Mouse (Mus musculus): ENCODE measurements around the gene Actl6a. TPM values are rescaled to one million over a fixed set of nuclear protein-coding genes. Genes with fewer than 3 reads are reported as not detected.
"Not testable (repeated sequence)": the region's sequence is repeated elsewhere in the genome, so short reads cannot be mapped to it uniquely, and the experiment has no call there.

Gene Actl6a
- total RNA-seq (2021) = 10 to 100 TPM; 19.2 to 20.4 TPM
- long read RNA-seq, experiment 1, transcript Actl6a-201 (14 exons, 2,010 nt) = major isoform, 7 of 14 reads
- long read RNA-seq, experiment 1, partial matches to known transcripts = 2 of 14 reads
- long read RNA-seq, experiment 1, other reads (novel, unspliced or antisense) = 5 of 14 reads
- long read RNA-seq, experiment 2, transcript Actl6a-201 (14 exons, 2,010 nt) = major isoform, 17 of 21 reads
- long read RNA-seq, experiment 2, partial matches to known transcripts = 0 of 21 reads
- long read RNA-seq, experiment 2, other reads (novel, unspliced or antisense) = 4 of 21 reads

DNA sequence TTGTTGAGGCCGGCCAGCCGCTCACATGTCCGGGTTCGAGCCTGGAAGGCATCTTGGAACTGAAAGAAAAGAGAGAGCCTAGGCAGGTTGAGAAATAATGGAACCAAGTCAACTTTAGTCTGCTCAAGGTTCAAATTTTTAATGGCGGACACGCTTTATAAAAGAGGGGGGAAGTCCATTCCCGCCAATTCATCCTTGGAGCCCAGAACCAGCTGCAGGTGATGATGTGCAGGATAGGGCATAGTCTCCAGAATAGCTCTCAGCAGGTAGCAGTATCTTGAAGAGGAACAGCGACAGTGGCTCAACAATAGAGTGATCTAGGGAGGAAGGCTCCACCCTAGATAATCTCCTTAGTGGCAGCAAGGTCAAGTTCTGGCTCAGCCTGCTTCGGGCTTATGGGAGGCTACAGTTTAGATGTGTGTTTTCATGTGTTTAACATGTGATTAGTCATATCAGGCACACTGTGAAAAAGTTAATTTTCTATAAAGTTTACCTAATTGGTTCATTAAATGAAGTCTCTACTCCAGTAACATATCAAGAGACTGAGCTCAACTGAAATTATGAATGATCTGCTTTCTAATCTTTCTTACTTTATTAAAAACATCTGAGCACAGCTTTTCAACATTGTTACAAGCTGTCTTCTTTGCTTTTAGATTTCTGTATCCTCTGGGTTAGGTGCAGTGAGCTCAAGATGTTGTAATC, at the start of gene Actl6a:
Actl6a (plus strand) TSS at position 652 of the 702 bp plus-strand sequence.
- not testable (repeated sequence) for DNase-seq (ENCODE audit: low spot score in 2 of 2); H3K27ac ChIP-seq; H3K4me3 ChIP-seq

DNA sequence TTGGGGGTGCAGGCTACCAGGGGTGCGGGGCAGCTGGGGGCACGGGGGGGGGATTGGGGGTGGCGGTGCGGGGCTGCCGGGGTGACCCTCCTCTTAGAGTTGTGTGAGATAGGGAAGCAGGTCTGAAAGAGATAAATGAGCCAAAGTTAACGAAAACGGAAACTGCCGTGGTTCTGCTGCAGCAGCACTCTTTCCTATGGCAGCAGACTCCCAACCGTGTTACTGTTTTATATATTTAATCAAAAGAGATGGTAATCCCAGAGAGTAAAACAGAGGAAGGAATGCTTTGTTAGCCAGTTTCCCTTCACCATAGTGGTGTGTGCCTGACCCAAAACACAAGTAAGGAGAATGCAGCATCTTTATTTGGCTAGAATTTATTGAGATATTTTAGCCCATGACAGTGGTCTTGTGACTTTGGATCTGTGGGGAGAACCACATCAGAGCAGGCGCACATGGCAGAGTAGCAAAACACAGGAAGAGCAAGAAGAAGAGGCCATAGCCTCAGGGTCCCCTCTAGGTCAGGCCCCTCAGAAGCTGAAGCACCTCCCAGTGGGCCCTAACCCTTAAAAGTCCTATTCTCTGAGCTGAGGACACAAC, 49.6 kb upstream of the Actl6a start:
- DNase-seq (ENCODE audit: low spot score in 2 of 2) = no peak

DNA sequence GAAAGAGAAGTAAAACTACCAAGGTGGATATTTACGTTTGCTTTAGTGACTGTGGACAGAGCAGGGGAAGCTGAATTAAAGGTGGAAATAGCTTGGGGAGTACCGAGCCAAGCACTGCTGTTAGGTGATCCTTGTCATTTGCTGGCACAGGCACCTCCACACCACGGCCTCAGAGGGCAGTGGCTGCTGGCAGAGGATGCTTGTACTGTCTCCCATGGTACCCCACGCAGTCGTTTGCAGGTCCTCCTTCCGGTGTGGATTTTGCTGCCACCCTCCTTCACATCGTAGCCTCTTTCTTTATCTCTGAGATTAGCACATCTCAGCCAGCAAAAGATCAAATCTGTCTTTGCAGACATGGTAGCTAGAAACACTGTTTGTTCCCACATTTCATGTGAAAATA, 47.7 kb upstream of the Actl6a start:
- DNase-seq (ENCODE audit: low spot score in 2 of 2) = no peak
- TF ChIP-seq CTCF (conservative IDR thresholded peaks at IDR 0.05) = no peak
- Histone ChIP-seq H3K27ac (no peak overlapping the region), H3K4me3 (no peak overlapping the region)

More for the DNA sequence above, 49.6 kb upstream of the Actl6a start:
- TF ChIP-seq CTCF (conservative IDR thresholded peaks at IDR 0.05) = no peak
- Histone ChIP-seq H3K4me3 (no peak overlapping the region), H3K27ac (no peak overlapping the region)

DNA sequence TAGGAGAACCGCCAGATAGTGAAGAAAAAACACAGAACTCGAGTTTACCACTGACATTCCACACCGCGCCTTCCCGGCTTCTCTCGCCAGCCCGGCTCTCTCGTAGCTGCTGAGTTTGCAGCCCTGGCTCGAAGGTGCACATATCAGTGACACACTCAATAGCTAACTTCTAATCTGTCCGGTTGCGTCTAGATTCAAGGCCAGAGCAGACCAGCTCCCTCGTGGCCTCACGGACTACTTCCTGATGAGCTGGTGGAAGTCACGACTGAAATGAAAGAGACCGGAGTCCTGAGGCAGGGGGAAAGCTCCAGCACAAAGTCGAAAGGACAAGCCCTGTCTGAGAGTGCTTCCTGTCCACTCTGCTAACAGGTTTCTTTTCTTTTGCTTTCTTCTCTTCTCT, 47.3 kb upstream of the Actl6a start:
- no peak for TF ChIP-seq CTCF (conservative IDR thresholded peaks at IDR 0.05)
- Histone ChIP-seq H3K4me3 (no peak overlapping the region), H3K27ac (no peak overlapping the region)
- DNase-seq (ENCODE audit: low spot score in 2 of 2) = no peak

DNA sequence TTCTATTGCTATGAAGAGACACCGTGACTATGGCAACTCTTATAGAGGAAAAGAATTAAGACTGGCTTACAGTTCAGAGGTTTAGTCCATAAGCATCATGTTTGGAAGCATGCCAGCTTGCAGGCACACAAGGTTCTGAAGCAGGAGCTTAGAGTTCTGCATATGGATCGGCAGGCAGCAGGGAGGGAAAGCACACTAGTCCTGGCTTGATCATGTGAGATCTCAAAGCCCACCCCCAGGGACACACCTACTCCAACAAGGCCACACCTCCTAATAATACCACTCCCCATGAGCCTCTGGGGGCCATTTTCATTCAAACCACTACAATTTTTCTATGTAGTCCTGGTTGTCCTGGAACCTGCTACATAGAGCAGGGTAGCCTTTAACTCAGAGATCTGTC, 46.6 kb upstream of the Actl6a start:
- no peak for DNase-seq (ENCODE audit: low spot score in 2 of 2)
- Histone ChIP-seq H3K4me3 (no peak overlapping the region), H3K27ac (no peak overlapping the region)
- TF ChIP-seq CTCF (conservative IDR thresholded peaks at IDR 0.05) = no peak

DNA sequence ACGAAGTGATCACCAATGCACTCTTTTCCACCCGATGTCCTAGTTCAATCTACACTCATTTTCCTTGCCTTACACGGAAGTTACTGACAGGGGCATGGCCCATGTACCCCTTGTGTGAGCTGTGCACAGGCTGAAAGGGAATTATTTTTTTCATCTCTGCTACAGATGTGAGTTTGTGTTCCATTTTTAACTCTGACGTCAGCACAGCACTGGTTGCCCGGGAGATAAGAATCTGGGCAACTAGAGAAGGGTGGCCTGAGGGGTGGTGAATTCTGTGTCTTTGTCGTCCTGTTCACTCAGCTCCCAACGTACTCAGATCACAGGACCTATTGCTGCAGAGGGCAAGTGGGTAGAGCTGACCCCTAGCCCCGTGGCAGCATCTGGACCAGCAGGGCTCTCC, 45.8 kb upstream of the Actl6a start:
- Histone ChIP-seq H3K4me3 (no peak overlapping the region), H3K27ac (no peak overlapping the region)
- no peak for TF ChIP-seq CTCF (conservative IDR thresholded peaks at IDR 0.05)
- peak in 1 of 2 experiments; percentile 11 for DNase-seq (ENCODE audit: low spot score in 2 of 2)

DNA sequence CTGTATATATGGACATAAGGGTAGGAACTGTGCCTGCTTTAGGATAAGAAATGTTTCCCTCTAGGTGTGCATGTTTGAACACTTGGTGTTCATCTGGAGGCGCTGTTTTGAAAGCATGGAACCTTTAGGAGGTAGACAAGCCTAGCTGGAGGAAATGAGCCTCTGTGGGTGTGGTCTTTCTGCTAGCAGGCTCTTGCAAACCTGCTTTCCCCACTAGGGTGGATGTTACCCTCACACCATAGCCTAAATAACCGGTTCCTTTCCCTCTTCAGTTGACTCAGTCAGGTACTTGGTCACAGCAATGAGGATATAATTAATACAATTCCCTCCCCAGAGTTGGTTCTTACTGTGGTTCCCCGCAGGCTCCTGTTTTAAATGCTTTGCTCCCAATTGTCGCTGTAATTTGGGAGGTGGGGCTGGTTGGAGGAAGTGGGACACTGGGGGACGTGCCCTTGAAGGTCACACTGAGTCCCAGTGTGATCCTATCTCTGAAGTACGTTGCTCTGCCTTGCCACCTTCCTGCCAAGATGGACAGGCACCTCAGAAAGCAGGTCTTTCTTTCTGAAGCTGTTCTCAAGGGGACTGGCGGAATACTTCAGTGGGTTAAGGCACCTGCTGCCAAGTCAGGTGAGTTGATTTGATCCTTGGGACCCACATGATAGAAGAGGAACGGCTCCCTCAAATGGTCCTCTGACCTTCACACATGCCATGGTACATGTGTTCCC, 45.1 kb upstream of the Actl6a start:
- DNase-seq (ENCODE audit: low spot score in 2 of 2) = no peak
- Histone ChIP-seq H3K27ac (no peak overlapping the region), H3K4me3 (no peak overlapping the region)
- no peak for TF ChIP-seq CTCF (conservative IDR thresholded peaks at IDR 0.05)

DNA sequence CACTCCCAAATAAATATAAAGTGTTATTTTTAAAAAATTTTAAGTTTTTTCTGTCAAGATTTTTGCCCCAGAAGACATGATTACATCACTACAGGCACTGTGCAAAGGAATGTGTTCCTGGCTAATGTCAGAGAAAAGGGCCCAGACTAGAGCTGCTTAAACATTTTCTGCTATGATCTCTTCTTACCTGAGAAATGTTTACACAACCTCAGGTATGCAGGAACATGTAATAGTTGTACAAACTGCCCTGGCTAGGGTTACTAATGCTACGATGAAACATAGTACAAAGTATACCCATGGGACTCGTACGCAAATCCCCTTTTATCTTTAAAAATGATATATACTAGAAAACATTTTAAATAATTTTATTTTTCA, 44.6 kb upstream of the Actl6a start:
- DNase-seq (ENCODE audit: low spot score in 2 of 2) = no peak
- no peak for TF ChIP-seq CTCF (conservative IDR thresholded peaks at IDR 0.05)
- Histone ChIP-seq H3K27ac (no peak overlapping the region), H3K4me3 (no peak overlapping the region)

DNA sequence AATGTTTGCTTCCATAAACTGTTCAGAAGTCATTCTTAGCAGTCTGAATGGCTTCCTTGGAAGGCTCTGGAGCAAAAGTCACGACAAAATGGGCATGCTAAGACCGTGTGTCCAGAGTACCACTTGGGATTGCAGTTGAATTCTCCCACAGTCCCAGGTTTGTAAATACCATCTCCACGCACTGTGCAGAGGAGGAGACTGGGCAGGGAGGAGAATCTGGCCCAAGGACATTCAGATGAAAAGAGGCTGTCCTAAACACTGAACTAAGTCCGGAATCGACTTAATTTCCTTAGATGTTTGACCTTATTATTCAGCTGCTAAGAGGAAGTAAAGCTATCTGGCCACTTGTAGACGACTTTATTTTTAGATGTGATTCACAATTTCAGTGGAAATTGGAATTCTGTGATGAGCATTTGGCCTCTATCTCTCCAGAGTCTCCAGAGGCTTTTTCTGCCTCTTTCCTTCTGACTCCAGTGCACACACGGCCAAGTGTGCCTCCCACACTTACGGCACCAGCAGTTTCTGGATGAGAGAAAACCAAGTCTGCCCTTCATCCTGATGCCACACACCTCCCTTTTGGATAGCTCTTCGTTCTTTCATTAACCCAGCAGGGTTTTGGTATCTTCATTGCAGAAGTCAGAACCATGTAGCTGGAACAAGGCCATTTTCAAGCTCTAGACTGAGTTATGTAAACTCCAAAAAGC, 37.7 kb upstream of the Actl6a start:
- DNase-seq (ENCODE audit: low spot score in 2 of 2) = no peak
- Histone ChIP-seq H3K27ac (peak overlapping the region; percentile 56), H3K4me3 (no peak overlapping the region; the same call in 1 of the 2 replicates)
- no peak for TF ChIP-seq CTCF (conservative IDR thresholded peaks at IDR 0.05)

DNA sequence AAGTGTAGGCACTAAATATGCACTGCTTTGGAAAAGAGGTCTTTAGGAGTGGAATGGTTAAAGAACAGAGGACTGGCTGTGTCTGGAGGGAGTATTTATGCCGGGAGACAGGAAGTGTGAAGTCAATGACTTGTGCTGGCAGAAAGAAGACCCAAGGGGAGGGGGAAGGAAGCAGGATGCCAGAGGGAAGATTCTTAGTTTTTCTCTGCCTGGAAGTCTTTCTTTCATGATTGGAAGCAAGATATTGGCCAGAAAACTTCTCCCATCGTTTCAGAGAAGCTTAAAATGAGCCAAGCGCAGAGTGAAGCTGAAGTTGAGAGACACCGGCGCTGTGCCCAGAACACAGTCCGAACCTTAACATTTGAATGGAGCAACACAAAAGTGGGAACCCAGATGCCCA, 36.9 kb upstream of the Actl6a start:
- peak in 1 of 2 experiments; percentile 2 for DNase-seq (ENCODE audit: low spot score in 2 of 2)
- Histone ChIP-seq H3K4me3 (peak overlapping the region; percentile 34; the same call in 1 of the 2 replicates), H3K27ac (peak overlapping the region; percentile 56)
- TF ChIP-seq CTCF (conservative IDR thresholded peaks at IDR 0.05) = no peak

DNA sequence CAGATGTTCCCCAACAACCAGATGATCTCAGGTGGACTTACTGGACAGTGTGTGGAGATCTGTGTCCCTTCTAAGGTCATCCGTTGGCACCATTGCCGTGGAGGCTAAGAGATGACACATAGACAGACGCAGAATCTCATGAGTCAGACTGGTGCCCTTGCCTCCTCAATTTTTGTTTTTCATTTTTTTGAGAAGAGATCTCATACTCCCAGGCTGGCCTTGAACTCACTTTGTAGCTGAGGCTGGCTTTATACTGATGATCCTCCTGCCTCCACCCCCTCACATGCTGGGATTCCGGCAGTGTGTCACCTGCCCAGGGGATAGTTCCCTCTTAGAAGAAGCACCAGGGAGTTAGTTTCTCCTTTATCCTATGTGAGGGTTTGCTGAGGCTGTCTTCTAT, 35.9 kb upstream of the Actl6a start:
- H3K27ac ChIP-seq = no peak overlapping the region
- no peak for DNase-seq (ENCODE audit: low spot score in 2 of 2)
- TF ChIP-seq CTCF (conservative IDR thresholded peaks at IDR 0.05) = no peak
- H3K4me3 ChIP-seq = no peak overlapping the region

DNA sequence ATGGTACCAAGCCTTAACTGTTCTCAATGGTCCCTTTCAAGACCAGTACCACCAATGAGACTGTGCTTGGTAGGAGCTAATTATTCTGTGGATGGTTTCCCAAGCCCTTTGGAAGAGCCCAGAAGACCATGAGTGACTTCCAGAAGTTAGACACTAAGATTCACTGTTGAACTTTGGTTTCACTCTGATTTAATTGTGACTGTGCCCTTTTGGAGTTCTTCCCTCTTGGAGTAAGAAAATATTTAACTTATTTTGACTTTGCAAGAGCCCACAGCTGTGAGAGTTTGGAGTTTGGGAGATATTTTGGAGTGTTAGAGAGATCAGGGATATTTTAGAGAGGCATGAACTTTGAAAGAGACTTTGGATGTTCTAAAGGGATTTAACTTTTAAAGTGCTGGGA, 32.9 kb upstream of the Actl6a start:
- DNase-seq (ENCODE audit: low spot score in 2 of 2) = no peak
- TF ChIP-seq CTCF (conservative IDR thresholded peaks at IDR 0.05) = no peak
- Histone ChIP-seq H3K4me3 (no peak overlapping the region), H3K27ac (no peak overlapping the region)
